Mouse (Mus musculus): Measurements from ENCODE around the gene Kctd12. TPM values are rescaled to one million over a fixed set of nuclear protein-coding genes. Genes with fewer than 3 reads are reported as not detected.

Kctd12 gene
- polyA plus RNA-seq (2014; fragmentation: Illumina TruSeq; extraction: RNeasy Lipid Tissue Mini Kit (QIAGEN cat#74804)), result 126 TPM

GRCm38 (mm10) chr14:102982627-102983540 lies at the start of gene Kctd12:
Gene Kctd12 (minus strand): TSS chr14:102982637.

Other genes starting within 250 kb of the Kctd12 start
- 0.17 TPM for gene Acod1, start 64.3 kb upstream of the Kctd12 start, polyA plus RNA-seq (2014; fragmentation: Illumina TruSeq; extraction: RNeasy Lipid Tissue Mini Kit (QIAGEN cat#74804))
- gene Cln5, start 87.6 kb upstream of the Kctd12 start, polyA plus RNA-seq (2014; fragmentation: Illumina TruSeq; extraction: RNeasy Lipid Tissue Mini Kit (QIAGEN cat#74804)), result 79.4 TPM
- 121 TPM for gene Fbxl3, start 116.9 kb upstream of the Kctd12 start, polyA plus RNA-seq (2014; fragmentation: Illumina TruSeq; extraction: RNeasy Lipid Tissue Mini Kit (QIAGEN cat#74804))

All from ovary, adult 10 weeks (tissue).